Mouse (Mus musculus) E14TG2a.4 (cell line): ENCODE measurements around the gene Ctnna3.
A peak's percentile ranks its signal among the peaks of the same experiment; 100 is the strongest.

Experiments used
- H3K27me3 ChIP-seq: 2 replicates; pipeline ENCODE4 v1.6.1; 2014; ENCODE audit warnings: low read length, control low read depth; ENCODE audit not compliant: insufficient read depth
- H3K36me3 ChIP-seq: 2 replicates; pipeline ENCODE4 v1.6.1; 2014; ENCODE audit warnings: low read length, control low read depth; ENCODE audit not compliant: insufficient read depth
- H3K4me1 ChIP-seq: replicated peaks from 2 replicates; pipeline ENCODE4 v1.6.1; 2014; ENCODE audit warnings: low read depth, low read length, control low read depth
- H3K4me3 ChIP-seq: replicated peaks from 2 replicates; pipeline ENCODE4 v1.5.1; 2014; ENCODE audit warnings: mild to moderate bottlenecking, low read length
- H3K9me3 ChIP-seq: 2 replicates; pipeline ENCODE4 v1.6.1; 2014; ENCODE audit warnings: low read length, control low read depth
- CTCF ChIP-seq: conservative IDR thresholded peaks from 2 replicates; pipeline ENCODE4 v1.5.1; 2014; ENCODE audit warnings: low read length
- NANOG ChIP-seq: IDR thresholded peaks from 2 replicates; pipeline ENCODE4 v1.6.1; 2014; ENCODE audit warnings: borderline replicate concordance, low read length, mixed read lengths
- POU5F1 ChIP-seq: IDR thresholded peaks from 2 replicates; pipeline ENCODE4 v1.6.1; 2014; ENCODE audit warnings: low read length, borderline replicate concordance

Ctnna3 gene

GRCm38 (mm10) chr10:63676343-63676742, 246.4 kb downstream of the Ctnna3 start:
- Histone ChIP-seq H3K27me3 (no peaks in the 10 kb centered on the region), H3K9me3 (no peaks in the 10 kb centered on the region), H3K4me1 (no peaks in the 10 kb centered on the region), H3K4me3 (no peak overlapping the region), H3K36me3 (no peaks in the 10 kb centered on the region)
- no peak for TF ChIP-seq CTCF
- no peak for TF ChIP-seq POU5F1
- TF ChIP-seq NANOG = no peak

- TF ChIP-seq NANOG (no peak), POU5F1 (no peak), CTCF (no peak)
- H3K36me3 ChIP-seq = no peaks in the 10 kb centered on the region
- H3K9me3 ChIP-seq = no peaks in the 10 kb centered on the region
- H3K4me3 ChIP-seq = no peak overlapping the region
- H3K27me3 ChIP-seq = no peaks in the 10 kb centered on the region
- H3K4me1 ChIP-seq = no peaks in the 10 kb centered on the region
Observed at GRCm38 (mm10) chr10:63689233-63689632, 259.3 kb downstream of the Ctnna3 start.

GRCm38 (mm10) chr10:63689651-63690050, 259.8 kb downstream of the Ctnna3 start:
- Histone ChIP-seq H3K36me3 (no peaks in the 10 kb centered on the region), H3K4me1 (no peaks in the 10 kb centered on the region), H3K27me3 (no peaks in the 10 kb centered on the region), H3K9me3 (no peaks in the 10 kb centered on the region), H3K4me3 (no peak overlapping the region)
- TF ChIP-seq CTCF = no peak
- TF ChIP-seq NANOG = no peak
- TF ChIP-seq POU5F1 = no peak

DNA sequence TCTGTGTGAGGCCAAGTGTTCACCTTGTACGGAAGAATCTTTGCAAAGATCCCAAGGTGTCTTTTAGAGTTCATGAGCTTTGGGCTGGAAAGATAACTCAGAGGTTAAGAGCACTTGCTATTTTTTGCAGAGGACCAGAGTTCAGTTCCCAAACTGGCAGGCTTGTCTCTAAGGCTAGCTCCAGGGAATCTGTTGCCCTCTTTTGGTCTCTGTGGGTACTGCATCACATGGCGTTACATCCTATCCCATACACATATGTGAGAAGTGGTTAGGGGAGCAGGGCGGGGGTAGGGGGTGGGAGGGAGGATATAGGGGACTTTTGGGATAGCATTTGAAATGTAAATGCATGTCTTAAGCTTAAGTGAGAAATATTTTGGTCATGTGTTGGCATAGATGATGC, 262.1 kb downstream of the Ctnna3 start:
- Histone ChIP-seq H3K27me3 (no peaks in the 10 kb centered on the region), H3K4me1 (no peaks in the 10 kb centered on the region), H3K36me3 (no peaks in the 10 kb centered on the region), H3K9me3 (no peaks in the 10 kb centered on the region), H3K4me3 (no peak overlapping the region)
- TF ChIP-seq NANOG (no peak), POU5F1 (no peak), CTCF (peak; percentile 24)

- Histone ChIP-seq H3K9me3 (no peaks in the 10 kb centered on the region), H3K36me3 (no peaks in the 10 kb centered on the region)
Observed at GRCm38 (mm10) chr10:63710211-63710610, 280.3 kb downstream of the Ctnna3 start.

GRCm38 (mm10) chr10:63712530-63712929, 282.6 kb downstream of the Ctnna3 start:
- Histone ChIP-seq H3K36me3 (no peaks in the 10 kb centered on the region), H3K4me3 (no peak overlapping the region), H3K27me3 (no peaks in the 10 kb centered on the region), H3K4me1 (no peaks in the 10 kb centered on the region), H3K9me3 (no peaks in the 10 kb centered on the region)
- TF ChIP-seq CTCF = no peak

More at GRCm38 (mm10) chr10:63710211-63710610, 280.3 kb downstream of the Ctnna3 start:
- Histone ChIP-seq H3K27me3 (no peaks in the 10 kb centered on the region), H3K4me3 (no peak overlapping the region), H3K4me1 (no peaks in the 10 kb centered on the region)
- TF ChIP-seq POU5F1 (no peak), NANOG (no peak), CTCF (no peak)

- Histone ChIP-seq H3K9me3 (peaks cover 4% of the 10 kb centered on the region; the same call in 1 of the 2 replicates), H3K27me3 (no peaks in the 10 kb centered on the region), H3K4me3 (no peak overlapping the region), H3K36me3 (no peaks in the 10 kb centered on the region), H3K4me1 (no peaks in the 10 kb centered on the region)
- TF ChIP-seq NANOG (no peak), POU5F1 (no peak), CTCF (no peak)
Observed at GRCm38 (mm10) chr10:63714151-63714550, 284.3 kb downstream of the Ctnna3 start.

- Histone ChIP-seq H3K4me3 (no peak overlapping the region), H3K36me3 (no peaks in the 10 kb centered on the region), H3K4me1 (no peaks in the 10 kb centered on the region; the same call in 1 of the 2 replicates), H3K27me3 (no peaks in the 10 kb centered on the region), H3K9me3 (no peaks in the 10 kb centered on the region)
- TF ChIP-seq POU5F1 (no peak), CTCF (no peak), NANOG (no peak)
Observed at GRCm38 (mm10) chr10:63768871-63769270, 339.0 kb downstream of the Ctnna3 start.

- Histone ChIP-seq H3K9me3 (no peaks in the 10 kb centered on the region), H3K36me3 (no peaks in the 10 kb centered on the region), H3K27me3 (no peaks in the 10 kb centered on the region), H3K4me3 (no peak overlapping the region), H3K4me1 (no peaks in the 10 kb centered on the region; the same call in 1 of the 2 replicates)
- no peak for TF ChIP-seq NANOG
- TF ChIP-seq POU5F1 = no peak
Observed at GRCm38 (mm10) chr10:63771656-63772055, 341.8 kb downstream of the Ctnna3 start.
